Mouse (Mus musculus) intestine, embryonic 14.5 days (tissue): Measurements from ENCODE around the gene Pofut2. TPM values are rescaled to one million over a fixed set of nuclear protein-coding genes. Genes with fewer than 3 reads are reported as not detected.

Source experiments
- ATAC-seq: fragments of 200-750 bp; cut with Nextera tagmentation; replicated peaks from 2 replicates; pipeline ENCODE4 v1.8.0; 2017; ENCODE audit warnings: low read depth, moderate number of reproducible peaks, moderate TSS enrichment, moderate library complexity; ENCODE audit not compliant: low FRiP score, low TSS enrichment
- DNase-seq: peaks from one replicate; pipeline ENCODE4 v3.0.0-alpha.2; 2018; ENCODE audit warnings: low spot score
- H3K27ac ChIP-seq: fragments of 300-500 bp; sonication (generic); 2 replicates; pipeline ENCODE4 v1.5.1; 2014; ENCODE audit warnings: low read depth, mild to moderate bottlenecking, control low read depth
- H3K27me3 ChIP-seq: fragments of 300-500 bp; sonication (generic); replicated peaks from 2 replicates; pipeline ENCODE4 v1.6.1; 2014; ENCODE audit warnings: low read length, control low read depth; ENCODE audit not compliant: control insufficient read depth, insufficient read depth
- H3K36me3 ChIP-seq: fragments of 300-500 bp; sonication (generic); 2 replicates; pipeline ENCODE4 v1.6.1; 2014; ENCODE audit warnings: low read length, control low read depth; ENCODE audit not compliant: control insufficient read depth, insufficient read depth
- H3K4me1 ChIP-seq: fragments of 300-500 bp; sonication (generic); replicated peaks from 2 replicates; pipeline ENCODE4 v1.6.1; 2014; ENCODE audit warnings: low read length, control low read depth, mixed read lengths; ENCODE audit not compliant: control insufficient read depth, insufficient read depth
- H3K4me2 ChIP-seq: fragments of 300-500 bp; sonication (generic); 2 replicates; pipeline ENCODE4 v1.6.1; 2014; ENCODE audit warnings: low read length
- H3K4me3 ChIP-seq: fragments of 300-500 bp; sonication (generic); 2 replicates; pipeline ENCODE4 v1.5.1; 2014; ENCODE audit warnings: low read depth, low read length, control low read depth, mixed read lengths
- H3K9ac ChIP-seq: fragments of 300-500 bp; sonication (generic); 2 replicates; pipeline ENCODE4 v1.6.1; 2014; ENCODE audit warnings: mild to moderate bottlenecking, low read length
- H3K9me3 ChIP-seq: fragments of 300-500 bp; sonication (generic); 2 replicates; pipeline ENCODE4 v1.6.1; 2016; ENCODE audit warnings: low read length, control low read depth; ENCODE audit not compliant: control insufficient read depth
- WGBS: fragments of 180-500 bp; shearing (Covaris S2); extraction: QIAGEN DNeasy Blood & Tissue Kit; methylation state at CpG from one replicate; pipeline ENCODE4 v1.1.7; 2014; 5-methylcytosine and 5-hydroxymethylcytosine counted together
- polyA plus RNA-seq: library from polyadenylated mRNA; unstranded; fragments of >200 nt; fragmentation: Nextera tagmentation; extraction: Ambion mirVana; gene quantifications from 2 replicates; pipeline ENCODE4 v1.2.1, GENCODE M21; 2014

Gene Pofut2
- polyA plus RNA-seq, 1 experiment from 2014 or later: 108 TPM

DNA sequence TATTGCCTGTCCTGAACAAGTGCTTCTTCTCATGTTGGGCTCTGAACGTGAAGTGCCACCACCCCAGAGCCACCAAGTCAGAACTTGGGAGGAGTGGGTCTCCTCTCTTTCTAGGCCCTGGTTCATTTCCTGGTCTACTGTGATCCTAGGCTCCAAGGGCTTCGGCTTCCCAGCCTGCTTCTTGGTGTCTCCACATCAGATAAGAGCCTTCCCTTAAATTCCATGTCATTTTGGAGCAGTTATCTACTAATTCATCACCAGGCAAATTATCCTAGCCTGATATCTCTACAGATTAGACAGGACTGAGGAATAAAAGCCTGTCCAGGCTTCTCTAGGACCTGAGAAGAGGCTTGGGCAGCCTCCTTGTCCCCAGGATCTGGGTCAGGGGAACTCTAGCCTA lies 42.7 kb upstream of the Pofut2 start:
- Histone ChIP-seq H3K36me3 (no peaks in the 10 kb centered on the region), H3K4me2 (no peak overlapping the region), H3K4me3 (no peak overlapping the region), H3K9me3 (no peaks in the 10 kb centered on the region), H3K27ac (no peak overlapping the region), H3K27me3 (no peaks in the 10 kb centered on the region), H3K9ac (no peak overlapping the region), H3K4me1 (peaks cover 22% of the 10 kb centered on the region)
- 84% methylated on average over 2 of the region's 2 CpGs for WGBS
- ATAC-seq (no peak), DNase-seq (no peak)

DNA sequence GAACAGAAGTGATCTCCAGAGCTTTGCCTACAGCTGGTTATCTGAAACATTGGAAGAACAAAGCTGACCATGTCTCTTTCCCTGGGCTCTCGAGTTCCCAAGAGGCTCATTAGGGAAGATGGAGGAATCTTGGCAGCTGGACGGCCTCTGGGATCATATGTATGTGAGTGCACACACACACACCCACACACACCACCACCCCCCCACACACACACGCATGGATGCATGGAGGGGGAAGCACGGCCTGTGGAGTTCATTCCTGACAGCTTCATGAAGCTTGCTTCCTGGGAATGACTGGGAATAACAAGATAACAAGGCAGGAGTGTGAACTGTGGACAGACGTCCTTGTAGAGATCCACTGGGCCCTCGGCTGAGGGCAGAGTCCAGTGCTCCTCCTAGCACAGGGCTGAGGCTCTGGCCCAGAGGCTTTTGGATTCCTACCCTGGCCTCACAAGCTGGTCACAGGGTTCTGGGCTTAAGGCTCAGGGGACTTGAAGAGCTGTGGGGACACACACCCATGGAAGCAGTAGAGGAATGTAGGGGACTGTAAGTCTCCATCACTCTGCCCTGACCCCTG lies 41.8 kb upstream of the Pofut2 start:
- ATAC-seq: no peak
- H3K4me1 ChIP-seq: peaks cover 20% of the 10 kb centered on the region; the same call in 1 of the 2 replicates
- 65% methylated on average over 6 of the region's 6 CpGs for WGBS

DNA sequence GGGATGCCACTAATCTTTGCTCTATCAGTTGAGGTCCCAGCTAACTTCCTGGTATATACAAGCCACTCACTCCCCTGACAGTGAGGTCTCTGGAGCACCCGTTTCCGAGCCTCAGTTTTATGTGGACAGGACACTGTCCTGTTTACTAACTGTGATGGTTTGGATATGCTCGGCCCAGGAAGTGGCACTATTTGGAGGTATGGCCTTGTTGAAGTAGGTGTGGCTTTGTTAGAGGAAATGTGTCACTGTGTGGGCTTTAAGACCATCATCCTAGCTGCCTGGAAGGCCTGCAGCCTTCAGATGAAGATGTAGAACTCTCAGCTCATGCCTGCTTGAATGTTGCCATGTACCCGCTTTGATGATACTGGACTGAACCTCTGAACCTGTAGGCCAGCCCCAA lies 41.0 kb upstream of the Pofut2 start:
- H3K9ac ChIP-seq: no peak overlapping the region
- no peaks in the 10 kb centered on the region for H3K9me3 ChIP-seq
- DNase-seq: no peak
- no peak for ATAC-seq
- H3K27me3 ChIP-seq: no peaks in the 10 kb centered on the region
- no peak overlapping the region for H3K27ac ChIP-seq
- no peak overlapping the region for H3K4me2 ChIP-seq
- peaks cover 20% of the 10 kb centered on the region; the same call in 1 of the 2 replicates for H3K4me1 ChIP-seq
- 82% methylated on average over 4 of the region's 4 CpGs for WGBS
- no peaks in the 10 kb centered on the region for H3K36me3 ChIP-seq
- no peak overlapping the region for H3K4me3 ChIP-seq

More for the DNA sequence above, 41.8 kb upstream of the Pofut2 start:
- Histone ChIP-seq H3K4me3 (no peak overlapping the region), H3K27ac (no peak overlapping the region), H3K27me3 (no peaks in the 10 kb centered on the region), H3K9ac (no peak overlapping the region), H3K36me3 (no peaks in the 10 kb centered on the region), H3K9me3 (no peaks in the 10 kb centered on the region), H3K4me2 (no peak overlapping the region)
- DNase-seq: no peak

DNA sequence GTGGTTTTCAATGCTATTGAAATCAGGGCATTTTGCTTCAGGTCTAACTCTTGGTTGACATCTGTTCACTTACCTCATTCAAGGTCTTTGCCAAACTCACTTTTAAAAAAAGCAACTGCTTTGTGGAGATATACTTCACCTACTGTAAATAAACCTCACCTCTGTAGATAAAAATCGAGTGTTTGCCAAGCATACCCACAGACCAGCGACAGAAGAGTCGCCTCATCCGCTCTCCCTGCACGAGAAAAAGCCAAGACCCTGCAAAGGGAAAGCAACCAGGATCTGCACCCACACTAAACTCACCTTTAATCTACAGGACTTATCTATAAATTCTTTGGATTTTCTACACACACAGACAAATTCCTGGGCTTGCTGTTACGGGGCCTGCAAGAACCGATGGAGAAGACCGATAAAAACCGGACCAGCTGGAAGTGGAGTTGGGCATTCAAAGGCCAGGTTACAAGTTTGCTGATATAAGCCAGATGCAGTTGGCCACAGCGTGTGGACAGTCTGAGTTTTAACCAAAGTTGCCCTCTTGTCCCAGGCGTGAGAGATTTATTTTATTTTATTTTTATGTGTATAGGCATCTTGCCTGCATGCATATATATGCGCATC lies 39.5 kb upstream of the Pofut2 start:
- Histone ChIP-seq H3K4me2 (no peak overlapping the region), H3K9me3 (no peaks in the 10 kb centered on the region), H3K4me1 (peaks cover 18% of the 10 kb centered on the region; the same call in 1 of the 2 replicates), H3K4me3 (no peak overlapping the region), H3K27ac (no peak overlapping the region), H3K27me3 (no peaks in the 10 kb centered on the region), H3K36me3 (no peaks in the 10 kb centered on the region), H3K9ac (no peak overlapping the region)
- ATAC-seq (no peak), DNase-seq (no peak)
- WGBS: 60% methylated on average over 12 of the region's 12 CpGs

DNA sequence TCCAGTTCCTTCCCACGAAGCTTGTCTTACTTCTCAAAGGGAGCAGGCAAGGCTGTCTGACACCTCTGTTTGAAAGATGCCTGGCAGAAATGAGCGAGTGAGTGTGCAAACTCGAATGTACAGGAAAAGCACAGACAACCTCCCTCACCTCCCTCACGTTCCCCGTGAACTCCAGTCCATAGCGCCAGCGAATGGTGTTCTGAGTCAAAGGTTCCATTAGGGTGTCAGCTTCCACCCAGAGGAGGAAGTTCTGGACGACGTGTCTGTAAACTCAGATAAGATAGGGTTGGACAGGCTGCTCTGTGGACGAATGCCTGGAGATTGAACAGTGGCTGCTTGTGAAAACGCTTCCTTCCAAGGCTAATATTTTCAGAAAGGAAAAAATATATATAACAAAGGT lies 37.9 kb upstream of the Pofut2 start:
- Histone ChIP-seq H3K27me3 (no peaks in the 10 kb centered on the region), H3K4me1 (peaks cover 9% of the 10 kb centered on the region; the same call in 1 of the 2 replicates), H3K4me2 (no peak overlapping the region), H3K36me3 (no peaks in the 10 kb centered on the region), H3K9me3 (no peaks in the 10 kb centered on the region), H3K9ac (no peak overlapping the region), H3K27ac (no peak overlapping the region; the same call in 1 of the 2 replicates), H3K4me3 (no peak overlapping the region)
- DNase-seq (no peak), ATAC-seq (no peak)
- WGBS: 17% methylated on average over 11 of the region's 11 CpGs

DNA sequence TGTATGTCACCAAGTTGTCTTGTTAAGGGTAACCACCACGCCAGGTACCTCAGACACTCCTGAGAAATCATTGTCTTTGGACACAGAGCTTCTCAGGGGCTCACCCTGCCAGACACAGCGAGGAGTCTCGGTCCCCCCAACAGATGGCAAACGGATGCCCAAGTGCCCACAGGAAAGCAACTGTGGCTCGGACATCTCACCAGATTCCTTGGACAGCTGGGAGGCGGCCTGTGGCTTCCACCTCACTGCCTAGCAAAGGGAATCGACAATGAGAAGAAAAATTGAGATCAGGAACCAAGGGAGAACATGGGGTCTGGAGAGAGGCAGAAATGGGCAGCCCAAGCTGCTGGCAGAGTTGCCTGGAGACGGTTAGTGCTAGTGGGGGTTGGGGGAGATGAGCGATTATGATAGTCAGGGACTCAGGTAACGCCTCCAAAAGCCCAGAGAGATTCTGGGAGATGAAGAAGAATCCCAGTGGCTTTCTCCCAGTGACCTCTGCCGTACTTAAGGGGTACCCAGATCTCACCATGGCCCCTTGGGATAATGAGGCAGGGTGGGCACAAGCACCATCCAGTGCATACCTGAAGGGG lies 36.0 kb upstream of the Pofut2 start:
- Histone ChIP-seq H3K27me3 (no peaks in the 10 kb centered on the region), H3K9ac (no peak overlapping the region), H3K36me3 (no peaks in the 10 kb centered on the region), H3K9me3 (no peaks in the 10 kb centered on the region), H3K4me2 (no peak overlapping the region), H3K4me3 (no peak overlapping the region), H3K27ac (no peak overlapping the region), H3K4me1 (peaks cover 9% of the 10 kb centered on the region; the same call in 1 of the 2 replicates)
- 85% methylated on average over 11 of the region's 11 CpGs for WGBS
- DNase-seq (no peak), ATAC-seq (no peak)

DNA sequence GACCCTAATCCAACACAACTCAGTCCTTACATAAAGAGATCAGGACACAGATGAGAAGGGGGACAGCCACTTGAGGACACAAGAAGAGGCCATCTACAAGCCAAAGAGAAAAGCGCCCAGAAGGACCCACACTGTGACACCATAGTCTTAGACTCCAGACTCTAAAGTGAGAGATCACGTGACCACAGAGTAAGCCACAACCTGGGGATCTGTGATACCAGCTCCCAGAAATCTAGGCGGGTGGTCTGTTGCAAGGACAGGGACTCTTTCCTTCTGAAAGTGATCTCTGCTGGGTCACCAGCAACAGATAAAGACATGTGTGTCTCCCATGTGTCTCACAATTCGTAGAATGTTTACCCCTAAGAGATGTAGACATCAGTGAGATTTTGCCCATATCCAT lies 34.6 kb upstream of the Pofut2 start:
- ATAC-seq (no peak), DNase-seq (no peak)
- Histone ChIP-seq H3K4me1 (peaks cover 9% of the 10 kb centered on the region; the same call in 1 of the 2 replicates), H3K27me3 (no peaks in the 10 kb centered on the region), H3K9ac (no peak overlapping the region), H3K9me3 (no peaks in the 10 kb centered on the region), H3K4me3 (no peak overlapping the region), H3K36me3 (no peaks in the 10 kb centered on the region), H3K4me2 (no peak overlapping the region), H3K27ac (no peak overlapping the region)
- WGBS: 85% methylated on average over 4 of the region's 4 CpGs

DNA sequence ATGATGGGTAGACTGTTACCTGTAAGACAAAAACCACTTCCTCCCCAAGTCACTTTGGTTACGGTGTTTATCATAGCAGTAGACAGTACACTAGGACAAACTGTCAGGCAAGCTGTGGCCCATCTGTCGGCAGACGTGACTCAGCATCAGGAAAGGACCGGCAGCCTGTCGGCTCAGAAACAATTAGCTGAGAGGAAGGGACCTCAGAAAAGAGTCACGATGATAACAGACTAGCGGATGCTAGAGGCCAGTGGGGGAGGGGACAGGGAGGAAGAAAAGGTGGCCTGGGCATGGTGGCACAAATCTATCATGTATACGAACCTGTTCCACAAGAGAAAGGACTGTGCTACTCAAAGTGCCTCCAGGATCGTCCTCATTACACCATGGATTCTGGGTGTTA lies 33.6 kb upstream of the Pofut2 start:
- H3K9ac ChIP-seq: no peak overlapping the region
- 54% methylated on average over 9 of the region's 9 CpGs for WGBS
- H3K27ac ChIP-seq: no peak overlapping the region
- no peaks in the 10 kb centered on the region for H3K9me3 ChIP-seq
- no peaks in the 10 kb centered on the region for H3K36me3 ChIP-seq
- H3K4me2 ChIP-seq: no peak overlapping the region
- H3K27me3 ChIP-seq: no peaks in the 10 kb centered on the region
- H3K4me1 ChIP-seq: peaks cover 9% of the 10 kb centered on the region; the same call in 1 of the 2 replicates
- H3K4me3 ChIP-seq: no peak overlapping the region
- ATAC-seq: no peak
- no peak for DNase-seq
